13 mouse cellular contexts compared by ENCODE assay signal in genomic region chr1:87663992-87664391, GRCm38 (mm10). TPM values are rescaled to one million over a fixed set of nuclear protein-coding genes. Genes with fewer than 3 reads are reported as not detected.
DNase-seq lines count a peak whose midpoint lies in the region; ATAC-seq and TF ChIP-seq lines count a peak whose summit lies in the region.
"Had no signal": no experiment of that assay in that cellular context is flagged by ENCODE, and none has a peak within 500 bp of the region (broad histone marks: within the 10 kb centered on the region; RNA-seq: fewer than 3 reads in every experiment).

No protein-coding gene starts in this region.

- no peak overlapping the region for H3K4me3 ChIP-seq in gastrocnemius, adult 2 months
- H3K4me3 ChIP-seq in lung, embryonic 14.5 days (ENCODE audit: low read depth, low read length) = no peak overlapping the region
- no peak overlapping the region for H3K4me3 ChIP-seq in G1E (ENCODE audit: low read depth, low read length)
- no peak overlapping the region for H3K4me3 ChIP-seq in small intestine, adult 2 months (ENCODE audit: low read depth, low read length)
- H3K4me3 ChIP-seq: heart, embryonic 15.5 days; limb, embryonic 12.5 days had no signal

- no peaks in the 10 kb centered on the region for H3K4me1 ChIP-seq in lung, embryonic 14.5 days (ENCODE audit: insufficient read depth)
- peaks cover 37% of the 10 kb centered on the region for H3K4me1 ChIP-seq in G1E (ENCODE audit: insufficient read depth, low read depth, low read length)
- H3K4me1 ChIP-seq in small intestine, adult 2 months (ENCODE audit: control insufficient read depth, insufficient read depth, insufficient read length, low read length) = peaks cover 5% of the 10 kb centered on the region

- TF ChIP-seq POLR2A in small intestine, adult 2 months (IDR thresholded peaks at IDR 0.05; ENCODE audit: low read depth, low read length) = no peak

- no peak overlapping the region for H3K9ac ChIP-seq in lung, embryonic 14.5 days
- H3K9ac ChIP-seq: heart, embryonic 15.5 days; limb, embryonic 12.5 days had no signal

- H3K4me2 ChIP-seq in lung, embryonic 14.5 days = no peak overlapping the region
- H3K4me2 ChIP-seq: heart, embryonic 15.5 days; limb, embryonic 12.5 days had no signal

- H3K27ac ChIP-seq in gastrocnemius, adult 2 months = no peak overlapping the region
- H3K27ac ChIP-seq in lung, embryonic 14.5 days (ENCODE audit: low read depth) = no peak overlapping the region
- no peak overlapping the region for H3K27ac ChIP-seq in small intestine, adult 2 months (ENCODE audit: insufficient read depth, low read depth, low read length)
- H3K27ac ChIP-seq: heart, embryonic 15.5 days; limb, embryonic 12.5 days; macrophage had no signal

- intact Hi-C loops in gastrocnemius, adult 2 months (cut with DNase I) = loop anchor here (5.0 kb wide), 1 partner anchor 117 kb away; no protein-coding TSS in a partner anchor
- intact Hi-C loops in left cerebral cortex, postnatal 36 days (cut with DNase I) = no loop called here

- H3K36me3 ChIP-seq in lung, embryonic 14.5 days (ENCODE audit: insufficient read depth) = no peaks in the 10 kb centered on the region
- peaks cover 96% of the 10 kb centered on the region for H3K36me3 ChIP-seq in G1E (replicated peaks)
- H3K36me3 ChIP-seq in small intestine, adult 2 months (ENCODE audit: control insufficient read depth, insufficient read depth, low read length) = no peaks in the 10 kb centered on the region
- H3K36me3 ChIP-seq: heart, embryonic 15.5 days; limb, embryonic 12.5 days had no signal

- H3K27me3 ChIP-seq in lung, embryonic 14.5 days (ENCODE audit: insufficient read depth, low read length) = no peaks in the 10 kb centered on the region
- no peaks in the 10 kb centered on the region for H3K27me3 ChIP-seq in G1E (ENCODE audit: insufficient read depth, low read length)
- no peaks in the 10 kb centered on the region for H3K27me3 ChIP-seq in small intestine, adult 2 months (ENCODE audit: control insufficient read depth, insufficient read depth, low read length)
- H3K27me3 ChIP-seq: heart, embryonic 15.5 days; limb, embryonic 12.5 days had no signal

- no peak for ATAC-seq in lung, embryonic 14.5 days (ENCODE audit: insufficient read depth)
- no peak for ATAC-seq in G1E (ENCODE audit: extremely low read depth, insufficient number of reproducible peaks, low FRiP score, poor library complexity, severe bottlenecking)
- ATAC-seq in granulocyte monocyte progenitor cell, adult 5-6 weeks (replicated peaks; ENCODE audit: poor library complexity, severe bottlenecking) = no peak

- peak; percentile 61 for TF ChIP-seq CTCF in gastrocnemius, adult 2 months (IDR thresholded peaks at IDR 0.05)
- TF ChIP-seq CTCF in lung, embryonic 14.5 days (IDR thresholded peaks at IDR 0.05; ENCODE audit: low read depth) = peak; percentile 39
- TF ChIP-seq CTCF in G1E (IDR thresholded peaks at IDR 0.05; ENCODE audit: low read depth, low read length) = peak; percentile 33; the same call in 1 of the 2 replicates
- peak; percentile 60; the same call in 1 of the 2 replicates for TF ChIP-seq CTCF in small intestine, adult 2 months (IDR thresholded peaks at IDR 0.05; ENCODE audit: extremely low read depth, insufficient read length, insufficient replicate concordance, low read depth, low read length)

- H3K9me3 ChIP-seq in lung, embryonic 14.5 days (ENCODE audit: low read depth, low read length) = peaks cover 3% of the 10 kb centered on the region; the same call in 1 of the 2 replicates
- peaks cover 20% of the 10 kb centered on the region for H3K9me3 ChIP-seq in G1E (replicated peaks)
- H3K9me3 ChIP-seq: heart, embryonic 15.5 days; limb, embryonic 12.5 days had no signal

- DNase-seq in gastrocnemius, adult 2 months = no peak
- no peak for DNase-seq in gastrocnemius, postnatal 4 days (ENCODE audit: low spot score in 2 of 2)
- no peak for DNase-seq in lung, embryonic 14.5 days
- no peak for DNase-seq in lung, postnatal 25 days (ENCODE audit: low spot score)
- no peak for DNase-seq in G1E (ENCODE audit: low spot score)
- DNase-seq in left cerebral cortex, postnatal 36 days (ENCODE audit: low spot score in 2 of 2) = no peak
- DNase-seq: embryo, embryonic 11 days; gastrocnemius, postnatal 10 days had no signal

- 69% methylated on average over 2 of the region's 2 CpGs for WGBS in lung, embryonic 14.5 days
- WGBS in small intestine, adult 2 months = 81% methylated on average over 2 of the region's 2 CpGs

RNA-seq across cellular contexts. Expression of gene Inpp5d, which starts 43.9 kb away (rescaled TPM):
- 1 to 10 TPM; 3.8 to 4.2 TPM for total RNA-seq in gastrocnemius, adult 2 months (2021)
- total RNA-seq in gastrocnemius, postnatal 4 days (2021) = 10 to 100 TPM; 13.3 to 19.3 TPM
- 9.3 and 11.2 TPM in 2 replicates for polyA plus RNA-seq in lung, embryonic 14.5 days (2014; fragmentation: Nextera tagmentation; extraction: Ambion mirVana)
- total RNA-seq in G1E (2014; fragmentation: Nextera tagmentation) (186 and 188 TPM in 2 replicates), G1E (2017) (214 and 238 TPM in 2 replicates)
- polyA plus RNA-seq in G1E (2012) = 113 and 122 TPM in 2 replicates
- polyA plus RNA-seq in small intestine, adult 2 months (2012; rRNA removed) = 24.6 and 36.0 TPM in 2 replicates
- total RNA-seq in granulocyte monocyte progenitor cell, adult 5-6 weeks (2014; fragmentation: Nextera tagmentation) = 104 and 179 TPM in 2 replicates
- 52.2 and 73.5 TPM in 2 replicates for total RNA-seq in granulocyte monocyte progenitor cell, adult 5-6 weeks (2017)
- total RNA-seq in left cerebral cortex, postnatal 36 days (2021) = 10 to 100 TPM; 19.8 to 20.5 TPM
